Mouse (Mus musculus) hindbrain, embryonic 11.5 days (tissue): ENCODE results near the gene Rad18. TPM values are rescaled to one million over a fixed set of nuclear protein-coding genes. Genes with fewer than 3 reads are reported as not detected.

Experiments used
- ATAC-seq: fragments of 200-750 bp; cut with Nextera tagmentation; 2 replicates; pipeline ENCODE4 v1.8.0; 2017; ENCODE audit warnings: mild to moderate bottlenecking, moderate TSS enrichment, moderate library complexity; ENCODE audit not compliant: low FRiP score
- DNase-seq: peaks from one replicate; pipeline ENCODE4 v3.0.0-alpha.2; 2015; ENCODE audit warnings: low spot score
- H3K27ac ChIP-seq: fragments of 300-500 bp; sonication (generic); 2 replicates; pipeline ENCODE4 v1.5.1; 2014; ENCODE audit warnings: mild to moderate bottlenecking, low read depth, low read length
- H3K27me3 ChIP-seq: fragments of 300-500 bp; sonication (generic); 2 replicates; pipeline ENCODE4 v1.6.1; 2014; ENCODE audit warnings: mild to moderate bottlenecking, low read length, moderate library complexity, mixed read lengths; ENCODE audit not compliant: control insufficient read depth, insufficient read depth
- H3K36me3 ChIP-seq: fragments of 300-500 bp; sonication (generic); 2 replicates; pipeline ENCODE4 v1.6.1; 2014; ENCODE audit warnings: mild to moderate bottlenecking, low read length, moderate library complexity, mixed read lengths; ENCODE audit not compliant: control insufficient read depth, insufficient read depth
- H3K4me1 ChIP-seq: fragments of 300-500 bp; sonication (generic); replicated peaks from 2 replicates; pipeline ENCODE4 v1.6.1; 2014; ENCODE audit warnings: low read length, mixed read lengths; ENCODE audit not compliant: control insufficient read depth, insufficient read depth
- H3K4me2 ChIP-seq: fragments of 300-500 bp; sonication (generic); replicated peaks from 2 replicates; pipeline ENCODE4 v1.6.1; 2014; ENCODE audit warnings: mild to moderate bottlenecking, low read depth, low read length
- H3K4me3 ChIP-seq: fragments of 300-500 bp; sonication (generic); 2 replicates; pipeline ENCODE4 v1.5.1; 2014; ENCODE audit warnings: low read depth, low read length
- H3K9ac ChIP-seq: fragments of 300-500 bp; sonication (generic); 2 replicates; pipeline ENCODE4 v1.6.1; 2014; ENCODE audit warnings: low read depth, low read length
- H3K9me3 ChIP-seq: fragments of 300-500 bp; sonication (generic); 2 replicates; pipeline ENCODE4 v1.6.1; 2016; ENCODE audit warnings: low read length; ENCODE audit not compliant: control insufficient read depth
- WGBS: fragments of 180-500 bp; shearing (Covaris S2); extraction: QIAGEN DNeasy Blood & Tissue Kit; methylation state at CpG from one replicate; pipeline ENCODE4 v1.1.7; 2014; 5-methylcytosine and 5-hydroxymethylcytosine counted together
- polyA plus RNA-seq: library from polyadenylated mRNA; unstranded; fragments of >200 nt; fragmentation: Nextera tagmentation; extraction: Ambion mirVana; gene quantifications from 2 replicates; pipeline ENCODE4 v1.2.1, GENCODE M21; 2014

Rad18 gene
- polyA plus RNA-seq, 1 experiment from 2014 or later = 36.1 TPM

DNA sequence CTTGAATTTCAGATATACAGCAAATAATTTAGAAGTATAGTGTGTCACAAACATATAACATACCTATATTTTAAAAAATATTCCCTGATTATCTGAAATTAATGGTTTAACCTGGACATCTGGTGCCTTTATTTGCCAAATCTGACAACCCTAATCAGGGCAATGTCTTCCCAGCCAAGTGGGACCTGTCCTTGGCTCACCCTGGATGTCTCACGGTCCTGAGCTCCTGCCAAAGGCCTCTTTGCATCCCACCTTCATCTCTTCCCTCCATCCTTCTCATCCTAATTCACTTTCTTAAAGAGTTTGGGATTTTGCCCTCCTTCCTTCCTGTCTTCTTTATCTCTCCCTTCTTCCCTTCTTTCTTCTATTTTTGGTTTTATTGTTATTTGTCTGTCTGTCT, 2.6 kb upstream of the Rad18 start:
- no peak overlapping the region for H3K27ac ChIP-seq
- ATAC-seq (no peak), DNase-seq (no peak)
- no peak overlapping the region for H3K4me3 ChIP-seq
- no peak overlapping the region for H3K9ac ChIP-seq
- no peaks in the 10 kb centered on the region for H3K27me3 ChIP-seq
- H3K36me3 ChIP-seq = no peaks in the 10 kb centered on the region
- no peaks in the 10 kb centered on the region; the same call in 1 of the 2 replicates for H3K4me1 ChIP-seq
- WGBS = 81% methylated on average over 1 of the region's 1 CpGs
- H3K4me2 ChIP-seq = no peak overlapping the region
- H3K9me3 ChIP-seq = no peaks in the 10 kb centered on the region

DNA sequence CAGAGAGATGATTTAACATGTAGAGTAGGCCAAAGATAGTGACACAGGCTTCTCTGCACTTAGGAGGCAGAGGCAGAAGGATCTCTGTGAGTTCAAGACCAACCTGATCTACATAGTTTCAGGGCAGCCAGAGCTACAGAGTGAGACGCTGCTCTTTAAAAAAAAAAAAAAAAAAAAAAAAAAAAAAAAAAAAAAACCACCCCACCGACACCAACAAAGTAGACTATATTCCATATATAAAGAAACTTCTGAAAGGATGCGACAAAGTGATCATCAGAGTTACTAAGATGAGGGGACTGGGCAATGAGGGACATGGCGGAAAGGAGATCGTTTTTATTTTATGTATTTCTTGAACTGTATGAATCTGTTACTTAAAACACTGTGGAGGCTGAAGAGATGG, 2.0 kb downstream of the Rad18 start:
- ATAC-seq (no peak), DNase-seq (no peak)
- Histone ChIP-seq H3K4me1 (no peaks in the 10 kb centered on the region; the same call in 1 of the 2 replicates), H3K36me3 (no peaks in the 10 kb centered on the region), H3K9me3 (no peaks in the 10 kb centered on the region), H3K4me2 (no peak overlapping the region), H3K27me3 (no peaks in the 10 kb centered on the region), H3K27ac (no peak overlapping the region), H3K9ac (no peak overlapping the region), H3K4me3 (no peak overlapping the region)
- 94% methylated on average over 5 of the region's 5 CpGs for WGBS

DNA sequence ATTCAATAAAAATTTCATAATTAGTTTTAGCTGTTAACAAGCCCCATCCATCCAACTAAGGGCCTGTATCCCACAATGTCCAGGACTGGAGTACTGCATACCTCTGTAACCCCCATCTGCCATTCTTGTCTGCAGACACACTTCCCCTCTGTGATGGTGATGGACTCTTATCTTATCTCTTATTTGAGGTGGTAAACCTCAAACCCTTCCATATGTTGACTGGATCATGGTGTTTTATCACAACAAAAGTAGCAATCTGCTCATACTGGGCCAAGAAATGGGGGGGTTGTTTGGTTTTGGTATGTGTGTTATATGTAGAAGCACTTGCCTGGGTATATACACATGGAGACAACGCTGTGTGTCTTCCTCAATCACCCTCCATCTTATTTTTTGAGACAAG, 5.0 kb downstream of the Rad18 start:
- no peaks in the 10 kb centered on the region; the same call in 1 of the 2 replicates for H3K4me1 ChIP-seq
- DNase-seq (no peak), ATAC-seq (no peak)
- no peaks in the 10 kb centered on the region for H3K36me3 ChIP-seq
- no peak overlapping the region for H3K27ac ChIP-seq
- no peak overlapping the region for H3K4me3 ChIP-seq
- H3K9me3 ChIP-seq = no peaks in the 10 kb centered on the region
- H3K9ac ChIP-seq = no peak overlapping the region
- 93% methylated on average over 1 of the region's 1 CpGs for WGBS
- H3K4me2 ChIP-seq = no peak overlapping the region
- no peaks in the 10 kb centered on the region for H3K27me3 ChIP-seq

DNA sequence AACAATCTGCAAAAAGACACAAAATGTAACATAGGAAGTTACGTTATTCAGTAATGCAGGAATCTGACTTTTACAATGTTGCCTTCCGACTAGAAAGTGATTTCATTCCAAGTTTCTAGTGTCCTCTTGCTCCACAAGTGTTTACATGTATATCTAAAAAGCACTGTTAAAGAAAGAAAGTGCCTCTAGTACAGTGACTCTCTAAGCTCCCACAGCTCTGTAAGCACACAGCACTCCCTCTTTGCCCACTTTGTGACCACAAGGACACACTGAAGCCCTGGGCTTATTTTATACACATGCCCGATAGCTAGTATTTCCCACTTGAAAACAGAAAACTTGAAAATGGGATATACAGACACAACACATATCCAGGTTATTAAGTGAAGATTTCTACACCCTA, 8.5 kb downstream of the Rad18 start:
- Histone ChIP-seq H3K27me3 (no peaks in the 10 kb centered on the region), H3K4me1 (no peaks in the 10 kb centered on the region), H3K36me3 (no peaks in the 10 kb centered on the region), H3K9ac (no peak overlapping the region), H3K9me3 (no peaks in the 10 kb centered on the region), H3K27ac (no peak overlapping the region), H3K4me2 (no peak overlapping the region), H3K4me3 (no peak overlapping the region)
- no peak for ATAC-seq
- DNase-seq = no peak
- 97% methylated on average over 3 of the region's 3 CpGs for WGBS

DNA sequence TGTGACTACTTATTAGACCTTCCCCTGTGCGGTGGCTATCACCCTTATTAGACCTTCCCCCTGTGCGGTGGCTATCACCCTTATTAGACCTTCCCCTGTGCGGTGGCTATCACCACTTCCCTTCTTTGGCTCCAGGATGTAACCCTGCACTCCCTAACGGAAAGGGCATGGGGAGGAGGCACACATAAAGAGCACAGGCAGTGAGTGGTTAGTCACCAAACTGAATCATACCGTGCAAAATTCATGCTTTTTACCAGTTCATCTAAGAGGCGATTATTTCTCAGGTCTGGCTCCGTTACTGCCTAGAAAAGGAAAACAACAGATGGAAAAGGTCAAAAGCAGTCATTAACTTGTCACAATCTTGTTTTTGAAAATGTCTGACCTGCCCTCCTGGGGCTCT, 10.0 kb downstream of the Rad18 start:
- no peak for ATAC-seq
- Histone ChIP-seq H3K9ac (no peak overlapping the region), H3K4me1 (no peaks in the 10 kb centered on the region), H3K36me3 (no peaks in the 10 kb centered on the region), H3K27me3 (no peaks in the 10 kb centered on the region), H3K27ac (no peak overlapping the region), H3K4me3 (no peak overlapping the region), H3K4me2 (no peak overlapping the region), H3K9me3 (no peaks in the 10 kb centered on the region)
- DNase-seq = no peak
- WGBS = 86% methylated on average over 7 of the region's 7 CpGs

DNA sequence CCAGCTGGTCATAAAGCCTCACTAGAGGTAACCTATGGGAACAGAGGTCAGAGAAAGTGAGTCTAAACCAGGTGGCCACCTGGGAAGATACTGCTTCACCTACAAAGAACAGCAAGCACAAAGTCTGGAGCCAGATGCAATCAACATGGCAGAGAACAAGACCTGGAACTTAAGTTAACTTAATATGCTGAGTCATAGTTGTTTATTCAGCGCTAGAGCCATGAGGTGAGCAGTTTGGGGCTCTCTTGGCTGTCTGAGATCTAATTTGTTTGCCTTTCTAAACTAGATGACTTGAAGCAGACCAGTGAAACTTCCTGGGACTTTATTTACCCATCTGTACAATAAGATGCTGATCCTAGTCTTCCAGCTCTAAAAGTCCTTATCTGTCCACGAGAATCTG, 12.4 kb downstream of the Rad18 start:
- WGBS = 94% methylated on average over 2 of the region's 2 CpGs
- no peak for DNase-seq
- H3K27me3 ChIP-seq = no peaks in the 10 kb centered on the region
- H3K4me2 ChIP-seq = no peak overlapping the region
- H3K9ac ChIP-seq = no peak overlapping the region
- H3K27ac ChIP-seq = no peak overlapping the region
- no peak overlapping the region for H3K4me3 ChIP-seq
- no peaks in the 10 kb centered on the region for H3K9me3 ChIP-seq
- H3K4me1 ChIP-seq = no peaks in the 10 kb centered on the region
- H3K36me3 ChIP-seq = no peaks in the 10 kb centered on the region
- ATAC-seq = no peak

DNA sequence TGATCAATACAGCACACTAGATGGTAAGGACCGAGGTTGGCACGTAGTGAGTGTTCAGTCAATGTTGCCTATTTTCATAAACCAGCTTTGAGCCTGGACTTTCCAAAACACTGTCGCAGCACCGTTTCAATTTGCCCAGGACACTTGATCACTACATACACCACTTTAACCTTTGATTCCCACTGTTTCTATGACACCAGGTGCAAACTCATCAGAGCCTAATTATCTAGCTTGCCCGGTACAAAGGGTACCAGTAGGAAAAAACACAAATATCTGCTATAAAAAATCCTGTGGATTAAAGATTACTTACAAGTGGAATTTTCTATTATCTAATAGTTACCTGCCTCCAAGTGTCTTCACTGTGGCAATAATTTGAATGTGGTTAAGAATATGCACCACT, 64.4 kb downstream of the Rad18 start:
- no peak overlapping the region for H3K27ac ChIP-seq
- no peak overlapping the region for H3K4me3 ChIP-seq
- no peaks in the 10 kb centered on the region for H3K9me3 ChIP-seq
- no peak overlapping the region for H3K9ac ChIP-seq
- H3K4me1 ChIP-seq = no peaks in the 10 kb centered on the region
- H3K36me3 ChIP-seq = no peaks in the 10 kb centered on the region
- 97% methylated on average over 5 of the region's 5 CpGs for WGBS
- H3K4me2 ChIP-seq = no peak overlapping the region
- no peaks in the 10 kb centered on the region for H3K27me3 ChIP-seq
- DNase-seq (no peak), ATAC-seq (no peak)

DNA sequence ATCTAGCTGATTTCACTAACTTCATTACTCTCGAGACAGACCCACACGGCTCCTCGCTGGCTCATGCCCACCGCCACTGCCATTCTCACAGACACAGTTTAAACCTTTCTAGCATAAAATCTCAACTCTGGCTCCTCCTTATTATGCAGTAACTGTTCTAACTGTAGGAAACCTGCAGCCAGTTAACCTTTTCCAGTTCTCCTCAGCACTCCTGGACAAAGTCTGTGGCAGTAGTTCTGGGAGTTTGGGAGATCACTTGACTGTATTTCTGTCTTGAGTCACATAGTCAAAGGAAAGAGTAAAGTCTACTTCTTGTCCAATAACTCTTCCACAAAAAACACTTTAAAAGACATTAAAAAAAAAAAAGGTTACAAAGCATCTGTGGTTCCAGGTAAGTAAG, 66.2 kb downstream of the Rad18 start:
- Histone ChIP-seq H3K27me3 (no peaks in the 10 kb centered on the region), H3K4me1 (no peaks in the 10 kb centered on the region), H3K36me3 (no peaks in the 10 kb centered on the region), H3K4me3 (no peak overlapping the region), H3K27ac (no peak overlapping the region), H3K9ac (no peak overlapping the region), H3K4me2 (no peak overlapping the region), H3K9me3 (no peaks in the 10 kb centered on the region)
- no peak for DNase-seq
- 97% methylated on average over 4 of the region's 4 CpGs for WGBS
- ATAC-seq = no peak

DNA sequence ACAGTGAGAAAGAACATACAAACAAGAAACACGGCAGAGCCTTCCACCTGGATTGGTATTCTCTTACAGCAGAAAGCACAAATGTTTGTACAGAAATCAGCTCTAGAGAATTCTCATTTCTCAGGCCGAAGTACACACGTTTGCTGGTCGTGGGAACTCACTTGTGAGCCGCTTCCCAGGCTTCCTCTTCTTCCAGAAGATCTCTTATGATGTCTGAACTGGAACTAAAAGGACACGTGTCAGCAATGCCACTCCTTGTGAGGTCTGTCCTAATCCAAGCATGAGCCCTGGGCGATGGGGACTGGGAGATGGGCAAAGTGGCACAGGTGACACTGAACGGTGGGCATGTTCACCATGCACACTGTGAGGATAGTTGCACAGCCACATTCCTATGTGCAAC, 68.2 kb downstream of the Rad18 start:
- no peak for ATAC-seq
- no peak overlapping the region for H3K4me3 ChIP-seq
- no peaks in the 10 kb centered on the region for H3K4me1 ChIP-seq
- 95% methylated on average over 8 of the region's 8 CpGs for WGBS
- H3K36me3 ChIP-seq = no peaks in the 10 kb centered on the region
- no peaks in the 10 kb centered on the region for H3K9me3 ChIP-seq
- no peak overlapping the region for H3K27ac ChIP-seq
- H3K4me2 ChIP-seq = no peak overlapping the region
- H3K9ac ChIP-seq = no peak overlapping the region
- DNase-seq = no peak
- no peaks in the 10 kb centered on the region for H3K27me3 ChIP-seq
